Mouse (Mus musculus) liver, embryonic 12.5 days (tissue): ENCODE data around the gene Mthfsd. TPM values are rescaled to one million over a fixed set of nuclear protein-coding genes. Genes with fewer than 3 reads are reported as not detected.
A peak's percentile ranks its signal among the peaks of the same experiment; 100 is the strongest.

Experiments
- ATAC-seq: fragments of 200-750 bp; cut with Nextera tagmentation; 2 replicates; pipeline ENCODE4 v1.8.0; 2017; ENCODE audit warnings: moderate number of reproducible peaks, mild to moderate bottlenecking, moderate library complexity
- H3K27ac ChIP-seq: fragments of 300-500 bp; sonication (generic); 2 replicates; pipeline ENCODE4 v1.5.1; 2016; ENCODE audit warnings: mild to moderate bottlenecking
- H3K27me3 ChIP-seq: fragments of 300-500 bp; sonication (generic); replicated peaks from 2 replicates; pipeline ENCODE4 v1.6.1; 2016; ENCODE audit warnings: mild to moderate bottlenecking, moderate library complexity
- H3K36me3 ChIP-seq: fragments of 300-500 bp; sonication (generic); 2 replicates; pipeline ENCODE4 v1.6.1; 2016; ENCODE audit warnings: mild to moderate bottlenecking, moderate library complexity
- H3K4me1 ChIP-seq: fragments of 300-500 bp; sonication (generic); 2 replicates; pipeline ENCODE4 v1.6.1; 2016
- H3K4me2 ChIP-seq: fragments of 300-500 bp; sonication (generic); 2 replicates; pipeline ENCODE4 v1.6.1; 2016; ENCODE audit warnings: mild to moderate bottlenecking, moderate library complexity
- H3K4me3 ChIP-seq: fragments of 300-500 bp; sonication (generic); 2 replicates; pipeline ENCODE4 v1.5.1; 2016; ENCODE audit warnings: mild to moderate bottlenecking, moderate library complexity
- H3K9ac ChIP-seq: fragments of 300-500 bp; sonication (generic); 2 replicates; pipeline ENCODE4 v1.6.1; 2016; ENCODE audit warnings: mild to moderate bottlenecking, moderate library complexity
- H3K9me3 ChIP-seq: fragments of 300-500 bp; sonication (generic); replicated peaks from 2 replicates; pipeline ENCODE4 v1.6.1; 2016; ENCODE audit warnings: mild to moderate bottlenecking, moderate library complexity
- WGBS: fragments of 180-500 bp; shearing (Covaris S2); methylation state at CpG from one replicate; pipeline ENCODE4 v1.1.7; 2016; ENCODE audit not compliant: insufficient replicate concordance; 5-methylcytosine and 5-hydroxymethylcytosine counted together
- polyA plus RNA-seq: library from polyadenylated mRNA; unstranded; fragments of >200 nt; fragmentation: Nextera tagmentation; extraction: Ambion mirVana; gene quantifications from 2 replicates; pipeline ENCODE4 v1.2.1, GENCODE M21; 2016

The Mthfsd gene
- polyA plus RNA-seq, 1 experiment from 2014 or later, result 32.4 TPM

GRCm38 (mm10) chr8:121128531-121129264 is 20.5 kb upstream of the Mthfsd start:
- Histone ChIP-seq H3K9ac (no peak overlapping the region), H3K27ac (no peak overlapping the region), H3K27me3 (peaks cover 98% of the 10 kb centered on the region), H3K4me1 (0 out of 2 replicates have a peak, but pooled peaks cover 7% of the 10 kb centered on the region), H3K9me3 (no peaks in the 10 kb centered on the region), H3K36me3 (no peaks in the 10 kb centered on the region), H3K4me3 (no peak overlapping the region), H3K4me2 (peak overlapping the region; percentile 41)
- 2% methylated on average over 55 of the region's 55 CpGs for WGBS
- ATAC-seq, result no peak

- no peaks in the 10 kb centered on the region for H3K36me3 ChIP-seq
- no peak within 1 kb of the TSS for H3K27ac ChIP-seq
- H3K4me2 ChIP-seq, result peak within 1 kb of the TSS; percentile 41
- H3K4me1 ChIP-seq, result 0 out of 2 replicates have a peak, but pooled peaks cover 7% of the 10 kb centered on the region
- H3K9ac ChIP-seq, result no peak within 1 kb of the TSS
- ATAC-seq, result no peak
- H3K27me3 ChIP-seq, result peaks cover 99% of the 10 kb centered on the region
- 3% methylated on average over 43 of the region's 43 CpGs for WGBS
- no peaks in the 10 kb centered on the region for H3K9me3 ChIP-seq
- 0 out of 2 replicates have a peak within 1 kb of the TSS, but pooled peaks have one; percentile 10 for H3K4me3 ChIP-seq
Measured at GRCm38 (mm10) chr8:121127756-121128375, 19.7 kb upstream of the Mthfsd start, which contains the start of gene Foxl1. Gene Foxl1 (plus strand): TSS chr8:121127940.

- no peak overlapping the region for H3K9ac ChIP-seq
- H3K4me1 ChIP-seq, result 0 out of 2 replicates have a peak, but pooled peaks cover 7% of the 10 kb centered on the region
- peaks cover 99% of the 10 kb centered on the region for H3K27me3 ChIP-seq
- no peak overlapping the region for H3K4me2 ChIP-seq
- ATAC-seq, result no peak
- no peaks in the 10 kb centered on the region for H3K36me3 ChIP-seq
- H3K27ac ChIP-seq, result no peak overlapping the region
- H3K4me3 ChIP-seq, result no peak overlapping the region
- no peaks in the 10 kb centered on the region for H3K9me3 ChIP-seq
- WGBS, result 4% methylated on average over 11 of the region's 11 CpGs
Measured at GRCm38 (mm10) chr8:121127291-121127701, 19.1 kb upstream of the Mthfsd start.

GRCm38 (mm10) chr8:121126694-121127093 is 18.5 kb upstream of the Mthfsd start:
- ATAC-seq, result no peak
- no peak overlapping the region for H3K9ac ChIP-seq
- H3K36me3 ChIP-seq, result no peaks in the 10 kb centered on the region
- 11% methylated on average over 6 of the region's 6 CpGs for WGBS
- 0 out of 2 replicates have a peak, but pooled peaks cover 7% of the 10 kb centered on the region for H3K4me1 ChIP-seq
- H3K4me3 ChIP-seq, result no peak overlapping the region
- no peak overlapping the region for H3K4me2 ChIP-seq
- no peak overlapping the region for H3K27ac ChIP-seq
- H3K27me3 ChIP-seq, result peaks cover 99% of the 10 kb centered on the region
- no peaks in the 10 kb centered on the region for H3K9me3 ChIP-seq

- WGBS, result 11% methylated on average over 6 of the region's 6 CpGs
- H3K36me3 ChIP-seq, result no peaks in the 10 kb centered on the region
- no peaks in the 10 kb centered on the region for H3K9me3 ChIP-seq
- H3K27me3 ChIP-seq, result peaks cover 100% of the 10 kb centered on the region
- no peak overlapping the region for H3K9ac ChIP-seq
- H3K4me3 ChIP-seq, result no peak overlapping the region
- H3K4me1 ChIP-seq, result 0 out of 2 replicates have a peak, but pooled peaks cover 7% of the 10 kb centered on the region
- ATAC-seq, result no peak
- no peak overlapping the region for H3K4me2 ChIP-seq
- no peak overlapping the region for H3K27ac ChIP-seq
Measured at GRCm38 (mm10) chr8:121126191-121126590, 18.0 kb upstream of the Mthfsd start.

- 1% methylated on average over 35 of the region's 36 CpGs for WGBS
- peak overlapping the region; percentile 26; the same call in 1 of the 2 replicates for H3K4me3 ChIP-seq
- no peak overlapping the region for H3K9ac ChIP-seq
- H3K4me1 ChIP-seq, result 0 out of 2 replicates have a peak, but pooled peaks cover 7% of the 10 kb centered on the region
- peak overlapping the region; percentile 50 for H3K4me2 ChIP-seq
- H3K27me3 ChIP-seq, result peaks cover 100% of the 10 kb centered on the region
- H3K36me3 ChIP-seq, result no peaks in the 10 kb centered on the region
- peak; percentile 50 for ATAC-seq
- H3K9me3 ChIP-seq, result no peaks in the 10 kb centered on the region
- H3K27ac ChIP-seq, result no peak overlapping the region
Measured at GRCm38 (mm10) chr8:121125311-121125876, 17.2 kb upstream of the Mthfsd start.

GRCm38 (mm10) chr8:121124547-121125239 is 16.5 kb upstream of the Mthfsd start:
- Histone ChIP-seq H3K36me3 (no peaks in the 10 kb centered on the region), H3K9ac (no peak overlapping the region), H3K9me3 (no peaks in the 10 kb centered on the region), H3K4me2 (peak overlapping the region; percentile 50; the same call in 1 of the 2 replicates), H3K27ac (no peak overlapping the region), H3K4me1 (0 out of 2 replicates have a peak, but pooled peaks cover 7% of the 10 kb centered on the region), H3K4me3 (no peak overlapping the region), H3K27me3 (peaks cover 100% of the 10 kb centered on the region)
- 10% methylated on average over 17 of the region's 17 CpGs for WGBS
- no peak; the same call in 1 of the 2 replicates for ATAC-seq

GRCm38 (mm10) chr8:121123113-121123512 is 14.9 kb upstream of the Mthfsd start:
- H3K9me3 ChIP-seq, result no peaks in the 10 kb centered on the region

GRCm38 (mm10) chr8:121122368-121122767 is 14.2 kb upstream of the Mthfsd start:
- Histone ChIP-seq H3K27me3 (peaks cover 100% of the 10 kb centered on the region), H3K4me3 (no peak overlapping the region), H3K9me3 (no peaks in the 10 kb centered on the region), H3K9ac (no peak overlapping the region), H3K27ac (no peak overlapping the region), H3K36me3 (no peaks in the 10 kb centered on the region), H3K4me2 (no peak overlapping the region), H3K4me1 (0 out of 2 replicates have a peak, but pooled peaks cover 7% of the 10 kb centered on the region)
- no peak for ATAC-seq
- 11% methylated on average over 7 of the region's 7 CpGs for WGBS

More at GRCm38 (mm10) chr8:121123113-121123512, 14.9 kb upstream of the Mthfsd start:
- WGBS, result 51% methylated on average over 2 of the region's 2 CpGs
- H3K36me3 ChIP-seq, result no peaks in the 10 kb centered on the region
- no peak overlapping the region for H3K27ac ChIP-seq
- H3K4me3 ChIP-seq, result no peak overlapping the region
- no peak overlapping the region for H3K9ac ChIP-seq
- H3K4me2 ChIP-seq, result no peak overlapping the region
- H3K4me1 ChIP-seq, result 0 out of 2 replicates have a peak, but pooled peaks cover 7% of the 10 kb centered on the region
- no peak for ATAC-seq
- peaks cover 100% of the 10 kb centered on the region for H3K27me3 ChIP-seq

GRCm38 (mm10) chr8:121121704-121122103 is 13.5 kb upstream of the Mthfsd start:
- no peak overlapping the region for H3K4me3 ChIP-seq
- no peaks in the 10 kb centered on the region for H3K9me3 ChIP-seq
- H3K27ac ChIP-seq, result no peak overlapping the region
- no peak overlapping the region for H3K4me2 ChIP-seq
- 17% methylated on average over 8 of the region's 8 CpGs for WGBS
- H3K27me3 ChIP-seq, result peaks cover 100% of the 10 kb centered on the region
- no peak for ATAC-seq
- peaks cover 8% of the 10 kb centered on the region; the same call in 1 of the 2 replicates for H3K4me1 ChIP-seq
- H3K9ac ChIP-seq, result no peak overlapping the region
- H3K36me3 ChIP-seq, result no peaks in the 10 kb centered on the region
